Mouse (Mus musculus): ENCODE measurements at regions not wholly inside any gene's neighbourhood (a gene's known extent, or its start where the extent isn't known, plus 50 kb on each side); places are given as distances from the start of the nearest gene placed in this dataset.

DNA sequence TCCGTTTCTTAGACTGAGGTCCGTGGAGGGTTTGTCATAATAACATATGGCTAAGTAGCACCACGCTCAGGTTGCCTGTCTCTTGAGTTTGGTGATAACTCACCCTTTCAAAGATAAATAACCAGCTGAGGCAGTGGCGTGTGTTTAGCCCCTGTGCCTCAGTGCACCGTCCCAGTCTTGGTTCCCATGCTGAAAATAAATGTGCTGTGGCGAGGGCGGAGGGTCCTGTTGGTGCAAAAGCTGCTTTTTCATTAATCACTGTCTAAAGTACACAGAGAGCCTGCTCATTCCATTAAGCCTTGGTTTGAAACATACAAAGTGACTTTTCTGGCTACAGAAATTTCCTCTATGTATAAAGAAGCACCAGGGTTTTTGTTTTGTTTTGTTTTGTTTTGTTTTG is 439.8 kb upstream of the Fam84a start:
- DNase-seq (ENCODE audit: low spot score) = no peak

DNA sequence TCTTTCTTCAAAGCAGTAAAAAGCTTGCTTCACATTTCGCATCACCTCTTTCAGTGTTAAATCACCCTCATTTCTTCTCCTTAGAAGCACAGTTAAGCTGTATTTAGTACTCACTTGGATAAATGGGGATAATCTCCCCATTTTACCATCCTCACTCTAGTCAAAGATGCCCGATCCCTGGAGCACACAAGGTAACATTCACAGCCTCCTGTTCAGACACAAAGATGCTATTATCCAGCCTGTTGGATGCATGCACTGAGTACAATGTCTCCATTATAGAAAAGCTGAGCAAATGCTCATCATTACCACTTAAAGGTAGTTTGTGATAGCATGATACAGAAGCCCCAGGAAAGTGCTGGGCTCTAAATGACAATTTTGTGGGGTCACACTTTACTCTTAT is 422.4 kb upstream of the Fam84a start:
- DNase-seq (ENCODE audit: low spot score) = no peak

GRCm38 (mm10) chr12:14564951-14565350 is 413.1 kb upstream of the Fam84a start:
- DNase-seq (ENCODE audit: low spot score) = no peak

DNA sequence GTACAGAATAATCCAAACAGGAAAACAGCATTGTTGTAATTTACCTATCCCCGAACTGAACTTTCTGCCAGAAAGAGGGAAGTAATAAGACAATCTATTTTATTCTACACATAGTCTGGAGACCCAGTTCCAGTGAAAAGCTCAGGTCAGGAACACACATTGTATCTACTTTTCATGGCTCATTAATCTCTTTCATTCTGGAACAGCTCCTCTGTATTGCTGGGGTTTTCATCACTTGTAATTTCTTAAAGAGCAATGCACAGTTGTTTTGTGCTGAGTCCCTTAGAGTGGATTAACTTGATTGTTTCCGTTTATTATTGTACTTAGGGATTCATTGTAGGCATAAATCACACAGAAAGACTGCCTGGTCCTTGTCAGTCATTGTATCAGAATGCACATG is 400.3 kb upstream of the Fam84a start:
- no peak for DNase-seq (ENCODE audit: low spot score)

DNA sequence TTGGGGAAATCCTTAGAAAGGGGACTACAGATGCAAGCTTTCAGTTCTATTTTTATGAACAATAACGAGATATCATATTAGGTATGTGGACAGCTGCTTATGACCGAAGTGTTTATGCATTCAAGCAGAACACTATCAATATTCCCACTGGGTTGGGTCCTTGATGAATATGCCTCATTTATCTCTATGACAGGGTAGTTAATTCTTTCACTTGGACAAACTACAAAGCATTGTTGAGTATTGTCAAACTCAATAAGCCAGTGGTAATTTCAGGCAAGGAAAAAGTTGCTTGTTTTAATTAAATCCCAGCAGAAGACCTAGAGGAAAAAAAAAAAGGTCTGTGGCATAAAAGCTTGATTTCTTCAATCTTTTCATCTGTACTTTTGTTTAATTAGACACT is 397.4 kb upstream of the Fam84a start:
- no peak for DNase-seq (ENCODE audit: low spot score)

GRCm38 (mm10) chr12:14521773-14522172 is 369.9 kb upstream of the Fam84a start:
- DNase-seq (ENCODE audit: low spot score) = no peak

- peak; percentile 14 for DNase-seq (ENCODE audit: low spot score)
Observed at GRCm38 (mm10) chr12:14515588-14515987, 363.7 kb upstream of the Fam84a start.
